Mouse (Mus musculus): ENCODE measurements around the gene Acp2.
A peak's percentile ranks its signal among the peaks of the same experiment; 100 is the strongest.

The Acp2 gene

GRCm38 (mm10) chr2:91256256-91257125 is 53.8 kb downstream of the Acp2 start:
- DNase-seq = no peak

- no peak for DNase-seq
These were observed 54.7 kb downstream of the Acp2 start for GRCm38 (mm10) chr2:91257126-91257980.

- peak; percentile 74 for DNase-seq
These were observed 55.4 kb downstream of the Acp2 start for GRCm38 (mm10) chr2:91258054-91258453.

GRCm38 (mm10) chr2:91258830-91259229 is 56.1 kb downstream of the Acp2 start:
- DNase-seq = no peak

- no peak for DNase-seq
These were observed 56.8 kb downstream of the Acp2 start for GRCm38 (mm10) chr2:91259493-91259892.
